Mouse (Mus musculus) MEL (cell line): Measurements from ENCODE around the gene Zfp334. TPM values are rescaled to one million over a fixed set of nuclear protein-coding genes. Genes with fewer than 3 reads are reported as not detected.

Experiments used
- DNase-seq: peaks from one replicate; pipeline ENCODE4 v3.0.0; 2011; ENCODE audit warnings: low read depth, low spot score
- H3K27ac ChIP-seq: 2 replicates; pipeline ENCODE4 v1.5.1; 2012; ENCODE audit warnings: low read depth, mild to moderate bottlenecking, control low read depth, low read length, moderate library complexity; ENCODE audit not compliant: control insufficient read depth
- H3K27me3 ChIP-seq, 2 experiments: fragments of 150-350 bp in 1 of 2; sonication (generic) in 1 of 2; 2 replicates each; pipeline ENCODE4 v1.6.1; 2012; ENCODE audit warnings: low read length in 2 of 2, mild to moderate bottlenecking in 2 of 2, improper control_type of control experiment in 1 of 2, moderate library complexity in 1 of 2; ENCODE audit not compliant: insufficient read depth in 2 of 2, control insufficient read depth in 1 of 2
- H3K36me3 ChIP-seq, 2 experiments: 2 replicates each; pipeline ENCODE4 v1.6.1; 2012 to 2014; ENCODE audit warnings: low read length in 2 of 2, improper control_type of control experiment in 1 of 2, inconsistent platforms in 1 of 2, mild to moderate bottlenecking in 1 of 2; ENCODE audit not compliant: insufficient read depth in 2 of 2, control insufficient read depth in 1 of 2
- H3K4me1 ChIP-seq, 2 experiments: fragments of 150-350 bp in 1 of 2; sonication (generic) in 1 of 2; 2 replicates each; pipeline ENCODE4 v1.6.1; 2012; ENCODE audit warnings: low read length in 2 of 2, improper control_type of control experiment in 1 of 2, mild to moderate bottlenecking in 1 of 2; ENCODE audit not compliant: insufficient read depth in 2 of 2, control insufficient read depth in 1 of 2
- H3K4me3 ChIP-seq, 2 experiments: fragments of 150-350 bp in 1 of 2; sonication (generic) in 1 of 2; 2 replicates each; pipeline ENCODE4 v1.5.1; 2012; ENCODE audit warnings: low read depth in 2 of 2, low read length in 2 of 2, mild to moderate bottlenecking in 2 of 2, moderate library complexity in 2 of 2, control low read depth in 1 of 2, improper control_type of control experiment in 1 of 2; ENCODE audit not compliant: control insufficient read depth in 1 of 2, insufficient read depth in 1 of 2
- H3K79me2 ChIP-seq: 2 replicates; pipeline ENCODE4 v1.6.1; 2012; ENCODE audit warnings: mild to moderate bottlenecking, low read length, moderate library complexity; ENCODE audit not compliant: control insufficient read depth, poor library complexity, insufficient read depth
- H3K9ac ChIP-seq: 2 replicates; pipeline ENCODE4 v1.6.1; 2012; ENCODE audit warnings: low read depth, mild to moderate bottlenecking, control low read depth, low read length, moderate library complexity; ENCODE audit not compliant: control insufficient read depth, poor library complexity, severe bottlenecking
- H3K9me3 ChIP-seq: fragments of 150-350 bp; sonication (generic); replicated peaks from 2 replicates; pipeline ENCODE4 v1.6.1; 2012; ENCODE audit warnings: mild to moderate bottlenecking, low read length, improper control_type of control experiment, moderate library complexity; ENCODE audit not compliant: insufficient read depth
- BHLHE40 ChIP-seq: IDR thresholded peaks from 2 replicates; pipeline ENCODE4 v1.6.1; 2012; ENCODE audit warnings: low read depth, mild to moderate bottlenecking, inconsistent platforms, low read length, improper control_type of control experiment, borderline replicate concordance
- CHD2 ChIP-seq: IDR thresholded peaks from 2 replicates; pipeline ENCODE4 v1.6.1; 2011; ENCODE audit warnings: low read length, improper control_type of control experiment
- CTCF ChIP-seq, 3 experiments: IDR thresholded peaks in 2 of 3; conservative IDR thresholded peaks in 1 of 3; 2 replicates each; pipeline ENCODE4 v1.5.1; 2011 to 2012; ENCODE audit warnings: low read length in 3 of 3, low read depth in 2 of 3, mild to moderate bottlenecking in 2 of 3, improper control_type of control experiment in 1 of 3, inconsistent platforms in 1 of 3, mixed read lengths in 1 of 3, moderate library complexity in 1 of 3; ENCODE audit not compliant: control insufficient read depth in 1 of 3, insufficient read depth in 1 of 3, poor library complexity in 1 of 3, severe bottlenecking in 1 of 3
- KAT2A ChIP-seq: conservative IDR thresholded peaks from 2 replicates; pipeline ENCODE4 v1.6.1; 2012; ENCODE audit warnings: low read depth, low read length, improper control_type of control experiment, inconsistent platforms
- MAFK ChIP-seq: IDR thresholded peaks from 2 replicates; pipeline ENCODE4 v1.6.1; 2011; ENCODE audit warnings: low read depth, mild to moderate bottlenecking, low read length, improper control_type of control experiment, borderline replicate concordance
- MEF2A ChIP-seq: IDR thresholded peaks from 2 replicates; pipeline ENCODE4 v1.6.1; 2014; ENCODE audit warnings: low read depth, mild to moderate bottlenecking, inconsistent platforms, low read length, improper control_type of control experiment; ENCODE audit not compliant: poor library complexity, insufficient replicate concordance, severe bottlenecking; ENCODE audit errors: extremely low read depth
- MXI1 ChIP-seq: IDR thresholded peaks from 2 replicates; pipeline ENCODE4 v1.6.1; 2011; ENCODE audit warnings: mild to moderate bottlenecking, low read depth, low read length, improper control_type of control experiment
- NRF1 ChIP-seq: IDR thresholded peaks from 2 replicates; pipeline ENCODE4 v1.6.1; 2014; ENCODE audit warnings: low read depth, mild to moderate bottlenecking, inconsistent platforms, low read length, improper control_type of control experiment, moderate library complexity; ENCODE audit not compliant: poor library complexity, insufficient read depth, severe bottlenecking
- RAD21 ChIP-seq: IDR thresholded peaks from 2 replicates; pipeline ENCODE4 v1.6.1; 2011; ENCODE audit warnings: mild to moderate bottlenecking, low read depth, low read length, improper control_type of control experiment
- RCOR1 ChIP-seq: IDR thresholded peaks from 2 replicates; pipeline ENCODE4 v1.6.1; 2012; ENCODE audit warnings: low read depth, mild to moderate bottlenecking, inconsistent platforms, low read length, improper control_type of control experiment
- SIN3A ChIP-seq: IDR thresholded peaks from 2 replicates; pipeline ENCODE4 v1.6.1; 2012; ENCODE audit warnings: low read length, improper control_type of control experiment, inconsistent platforms
- SMC3 ChIP-seq: IDR thresholded peaks from 2 replicates; pipeline ENCODE4 v1.6.1; 2011; ENCODE audit warnings: low read depth, low read length, improper control_type of control experiment
- USF1 ChIP-seq: IDR thresholded peaks from 2 replicates; pipeline ENCODE4 v1.6.1; 2014; ENCODE audit warnings: low read depth, mild to moderate bottlenecking, inconsistent platforms, low read length, improper control_type of control experiment, moderate library complexity
- USF2 ChIP-seq, 2 experiments: IDR thresholded peaks; 2 replicates each; pipeline ENCODE4 v1.6.1; 2011 to 2012; ENCODE audit warnings: improper control_type of control experiment in 2 of 2, low read length in 2 of 2, borderline replicate concordance in 1 of 2, inconsistent platforms in 1 of 2, low read depth in 1 of 2, mild to moderate bottlenecking in 1 of 2; ENCODE audit not compliant: insufficient read depth in 1 of 2
- ZC3H11A ChIP-seq: IDR thresholded peaks from 2 replicates; pipeline ENCODE4 v1.6.1; 2012; ENCODE audit warnings: low read depth, mild to moderate bottlenecking, inconsistent platforms, low read length, improper control_type of control experiment
- ZKSCAN1 ChIP-seq: IDR thresholded peaks from 2 replicates; pipeline ENCODE4 v1.6.1; 2012; ENCODE audit warnings: low read depth, mild to moderate bottlenecking, inconsistent platforms, low read length, improper control_type of control experiment, moderate library complexity
- ZMIZ1 ChIP-seq: IDR thresholded peaks from 2 replicates; pipeline ENCODE4 v1.6.1; 2012; ENCODE audit warnings: low read depth, mild to moderate bottlenecking, inconsistent platforms, low read length, improper control_type of control experiment, moderate library complexity
- polyA plus RNA-seq, 2 experiments: library from polyadenylated mRNA; stranded (reverse) in 1 of 2; unstranded in 1 of 2; fragments of >175 nt in 1 of 2; fragments of >200 nt in 1 of 2; gene quantifications; 2 replicates each; pipeline versions ENCODE4 v1.2.1 to v1.2.4; 2012; ENCODE audit warnings: low replicate concordance in 2 of 2, low read depth in 1 of 2; ENCODE audit not compliant: insufficient read length in 2 of 2, insufficient read depth in 1 of 2, missing spikeins in 1 of 2
- total RNA-seq: library from RNA; depleted of rRNA; stranded (reverse); fragments of 300-350 nt; gene quantifications from 2 replicates; pipeline ENCODE4 v1.2.3, GENCODE M21; 2012

Zfp334 gene
- total and polyA plus RNA-seq, 3 experiments: not detected

- Histone ChIP-seq H3K4me1 (peaks cover 0 to 11% of the 10 kb centered on the region in 2 experiments; a peak in 2 of 4 replicates), H3K79me2 (no peaks in the 10 kb centered on the region), H3K27ac (no peak overlapping the region), H3K27me3 (no peaks in the 10 kb centered on the region), H3K4me3 (no peak overlapping the region), H3K36me3 (peaks cover 0 to 5% of the 10 kb centered on the region in 2 experiments; a peak in 2 of 4 replicates), H3K9ac (no peak overlapping the region), H3K9me3 (no peaks in the 10 kb centered on the region)
- TF ChIP-seq ZMIZ1 (no peak), CHD2 (no peak), MAFK (no peak), KAT2A (no peak), RCOR1 (no peak), BHLHE40 (no peak), NRF1 (no peak), SIN3A (no peak), USF1 (no peak), SMC3 (peak; percentile 62), ZC3H11A (peak; percentile 52), CTCF (IDR thresholded peaks at IDR 0.05 in 2 of 3, conservative IDR thresholded peaks at IDR 0.05 in 1 of 3; ENCODE audit: control insufficient read depth in 1 of 3, insufficient read depth in 1 of 3, low read depth in 2 of 3, low read length in 3 of 3, poor library complexity in 1 of 3, severe bottlenecking in 1 of 3) (peak; percentile 44 to 67 (median 62)), RAD21 (peak; percentile 62), ZKSCAN1 (no peak)
- no peak for DNase-seq
These were observed 50.9 kb downstream of the Zfp334 start for GRCm38 (mm10) chr2:165337191-165337590.

- 0 out of 2 replicates have a peak overlapping the region, but pooled peaks have one; percentile 18 for H3K9ac ChIP-seq
- 0 out of 4 replicates have a peak, but pooled peaks of 1 of the 2 experiments have one; percentile 11 for TF ChIP-seq USF2 (IDR thresholded peaks at IDR 0.05; ENCODE audit: borderline replicate concordance in 1 of 2, insufficient read depth in 1 of 2, low read depth in 1 of 2, low read length in 2 of 2)
- peak; percentile 31; the same call in 1 of the 2 replicates for TF ChIP-seq SIN3A
- peak; percentile 62 for TF ChIP-seq MXI1
- no peak for TF ChIP-seq MEF2A
- TF ChIP-seq CTCF (IDR thresholded peaks at IDR 0.05 in 2 of 3, conservative IDR thresholded peaks at IDR 0.05 in 1 of 3; ENCODE audit: control insufficient read depth in 1 of 3, insufficient read depth in 1 of 3, low read depth in 2 of 3, low read length in 3 of 3, poor library complexity in 1 of 3, severe bottlenecking in 1 of 3): no peak
- peak; percentile 75 for TF ChIP-seq USF1
- TF ChIP-seq, all 39 proteins: peak for 4
- Histone ChIP-seq H3K27me3 (no peaks in the 10 kb centered on the region), H3K9me3 (no peaks in the 10 kb centered on the region), H3K4me3 (peak overlapping the region in 1 of 2 experiments; percentile 12; a peak in 2 of 4 replicates), H3K4me1 (peaks cover 0 to 37% of the 10 kb centered on the region in 2 experiments; a peak in 3 of 4 replicates), H3K27ac (no peak overlapping the region), H3K36me3 (peaks cover 0 to 14% of the 10 kb centered on the region in 2 experiments; a peak in 2 of 4 replicates), H3K79me2 (no peaks in the 10 kb centered on the region)
- peak; percentile 61 for DNase-seq
These were observed 55.3 kb downstream of the Zfp334 start for GRCm38 (mm10) chr2:165332610-165333210.
